Mouse (Mus musculus): ENCODE data around the gene Slfn14.
"Not testable (repeated sequence)": the region's sequence is repeated elsewhere in the genome, so short reads cannot be mapped to it uniquely, and the experiment has no call there.

Slfn14 gene

DNA sequence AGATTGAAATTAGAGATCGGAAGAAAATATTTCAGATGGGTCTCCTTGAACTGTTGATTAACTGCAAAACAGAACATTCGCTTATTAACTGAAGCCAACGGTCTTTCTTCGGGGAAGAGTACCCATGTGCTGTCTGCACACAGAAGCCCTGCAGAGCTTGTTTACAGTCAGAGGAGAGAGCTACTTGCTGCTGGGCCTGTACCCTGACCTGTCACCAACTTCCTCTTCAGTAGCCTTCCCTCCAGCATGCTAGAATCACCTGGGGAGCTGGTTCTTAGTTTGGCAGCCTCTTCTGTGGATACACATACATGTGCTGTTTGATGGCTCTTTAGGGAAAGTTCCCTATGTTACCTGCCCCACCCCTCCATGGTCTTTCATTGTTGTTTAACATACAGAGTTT is 899 bp downstream of the Slfn14 start:
- DNase-seq (ENCODE audit: extremely low read depth, low read depth, low spot score), result no peak

DNA sequence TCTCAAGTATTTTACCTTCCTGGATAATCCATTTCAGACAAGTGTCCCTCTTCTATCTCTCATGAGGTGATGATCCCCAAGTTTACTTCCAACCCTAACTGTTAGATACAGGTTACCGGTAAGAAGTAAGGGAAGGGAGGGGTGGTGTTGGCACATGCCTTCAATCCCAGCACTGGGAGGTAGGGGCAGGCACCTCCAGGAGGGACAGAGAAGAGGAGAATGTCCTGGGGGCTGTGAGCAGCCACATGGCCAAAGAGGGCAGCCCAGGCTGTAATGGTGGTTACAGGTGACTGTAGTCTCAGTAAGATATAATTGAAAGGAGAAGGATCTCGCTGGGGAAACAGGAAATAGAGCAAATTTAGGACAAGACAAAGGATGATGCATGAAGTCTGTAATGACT is 4.4 kb downstream of the Slfn14 start:
- no peak for DNase-seq (ENCODE audit: extremely low read depth, low read depth, low spot score)

DNA sequence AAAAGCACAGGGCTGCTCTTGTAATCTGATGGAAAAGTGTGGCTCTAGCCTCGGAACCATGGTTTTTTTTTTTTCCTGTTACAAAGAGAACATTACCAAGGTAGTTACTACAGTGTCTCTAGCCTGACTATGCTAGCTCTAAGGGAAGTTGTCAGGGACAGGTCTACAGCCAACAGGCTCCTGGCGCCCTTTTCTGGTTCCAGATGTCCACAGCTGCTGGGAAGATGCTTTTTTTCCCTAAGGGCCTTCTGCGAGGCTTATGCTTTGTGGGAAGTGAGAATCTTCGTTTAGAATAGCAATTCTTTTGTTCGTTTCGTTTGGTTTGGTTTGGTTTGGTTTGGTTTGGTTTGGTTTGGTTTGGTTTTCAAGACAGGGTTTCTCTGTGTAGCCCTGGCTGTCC is 6.8 kb downstream of the Slfn14 start:
- no peak for DNase-seq (ENCODE audit: extremely low read depth, low read depth, low spot score)

DNA sequence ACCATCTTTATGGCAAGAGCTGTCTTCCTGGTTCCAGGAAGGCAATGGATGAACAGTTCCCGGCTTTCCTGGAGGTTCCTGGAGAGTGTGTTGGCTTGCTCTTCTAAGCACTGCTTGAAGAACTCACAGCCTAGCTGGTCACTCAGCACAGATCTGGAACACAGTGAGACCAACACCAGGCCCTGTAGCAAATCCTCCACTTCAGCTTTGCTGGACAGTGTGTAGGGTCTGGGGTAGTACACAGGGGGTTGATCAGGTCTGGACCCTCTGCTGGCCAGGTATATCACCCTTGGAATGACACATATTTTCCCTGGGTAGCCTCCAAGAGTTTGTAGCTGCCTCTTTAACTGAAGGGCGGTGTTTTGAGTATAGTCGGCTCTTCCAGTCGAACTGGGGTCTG is 7.5 kb downstream of the Slfn14 start:
- no peak for DNase-seq (ENCODE audit: extremely low read depth, low read depth, low spot score)

DNA sequence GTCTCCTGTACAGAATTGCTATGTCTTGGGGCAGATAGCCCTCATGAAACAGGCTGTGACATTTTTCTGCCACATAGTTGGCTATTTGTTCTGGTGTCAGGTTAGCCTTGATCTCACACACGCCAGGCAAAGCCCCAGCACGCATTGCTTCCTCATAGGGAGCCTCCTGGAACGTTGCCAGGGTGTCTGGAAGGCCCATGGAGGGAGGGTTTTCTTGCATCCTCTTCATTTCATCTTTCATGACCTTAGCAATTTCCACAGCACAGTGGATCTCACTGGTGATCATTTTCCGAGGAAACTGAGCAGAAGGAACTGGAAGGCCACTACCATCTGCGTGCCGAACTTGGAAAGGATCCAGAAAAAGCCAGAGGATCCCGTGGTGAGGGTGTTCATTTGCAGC is 10.3 kb downstream of the Slfn14 start:
- no peak for DNase-seq (ENCODE audit: extremely low read depth, low read depth, low spot score)

DNA sequence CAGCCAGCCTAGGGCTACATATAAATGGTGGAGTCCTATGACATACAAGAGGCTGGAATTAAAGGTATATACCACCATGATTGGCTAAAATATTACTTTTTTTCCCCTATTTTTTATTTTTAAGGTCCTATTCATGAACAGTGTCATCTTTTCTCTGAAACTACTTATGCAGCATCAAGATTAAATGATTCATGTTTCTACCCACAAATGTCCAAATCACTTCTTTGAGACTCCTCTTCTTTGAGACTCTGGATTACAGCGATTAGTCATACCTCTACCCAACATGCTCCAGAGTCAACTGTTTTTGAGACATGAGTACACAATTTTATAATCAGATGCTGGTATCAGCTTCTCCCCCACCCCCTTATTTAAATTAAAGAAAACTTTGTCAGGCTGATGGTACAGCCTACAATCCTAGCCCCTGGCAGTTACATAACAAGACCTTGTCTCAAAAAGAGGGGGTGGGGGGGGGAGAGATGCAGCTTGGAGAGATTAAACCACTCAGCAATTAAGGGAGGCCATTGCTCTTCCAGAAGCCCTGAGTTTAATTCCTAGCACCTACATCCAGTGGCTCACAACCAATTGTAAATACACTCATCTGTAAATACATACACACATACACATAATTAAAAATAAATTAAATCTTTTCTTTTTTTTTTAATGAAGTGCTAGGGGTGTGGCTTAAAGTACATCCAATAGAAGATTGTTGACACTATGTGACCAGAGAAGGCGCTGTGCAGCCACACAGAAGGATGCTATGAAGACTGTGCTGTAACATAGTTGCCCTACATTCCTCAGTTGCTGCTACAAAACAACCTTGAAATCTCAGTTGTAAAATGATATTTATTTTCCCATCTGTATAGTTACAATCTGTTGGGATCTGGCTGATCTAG is 14.3 kb downstream of the Slfn14 start:
- DNase-seq (ENCODE audit: extremely low read depth, low read depth, low spot score), result no peak

DNA sequence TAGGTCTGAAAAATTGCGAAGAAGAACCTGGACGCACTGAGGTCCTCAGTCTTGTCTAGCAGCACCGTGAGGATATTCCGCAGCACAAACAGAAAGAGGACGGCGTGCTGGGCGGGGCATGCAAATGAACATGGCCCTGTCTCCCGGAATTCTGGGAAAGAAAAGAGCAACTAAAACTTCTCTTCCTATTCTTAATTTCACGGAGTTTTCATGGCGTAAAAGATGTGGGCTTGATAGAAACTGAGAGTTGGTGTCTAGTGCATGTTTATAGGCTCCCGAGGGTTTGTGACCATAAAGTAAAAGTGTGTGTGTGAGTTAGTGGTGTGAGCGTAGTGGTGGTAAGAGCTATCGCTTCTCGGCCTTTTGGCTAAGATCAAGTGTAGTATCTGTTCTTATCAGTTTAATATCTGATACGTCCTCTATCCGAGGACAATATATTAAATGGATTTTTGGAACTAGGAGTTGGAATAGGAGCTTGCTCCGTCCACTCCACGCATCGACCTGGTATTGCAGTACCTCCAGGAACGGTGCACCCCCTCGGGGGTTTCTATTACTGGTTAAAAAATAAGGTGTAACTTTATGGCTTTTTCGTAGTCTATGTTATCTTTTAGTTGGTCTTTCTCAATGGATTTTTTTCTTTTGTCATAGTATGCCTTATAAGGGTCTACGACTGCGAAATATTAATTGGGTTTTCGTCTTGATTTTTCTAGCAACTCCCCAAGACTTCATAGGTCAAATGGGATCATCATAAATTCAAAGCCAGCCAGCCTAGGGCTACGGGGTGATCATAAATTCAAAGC is 15.2 kb downstream of the Slfn14 start:
- peak; percentile 31 for DNase-seq (ENCODE audit: extremely low read depth, low read depth, low spot score)

DNA sequence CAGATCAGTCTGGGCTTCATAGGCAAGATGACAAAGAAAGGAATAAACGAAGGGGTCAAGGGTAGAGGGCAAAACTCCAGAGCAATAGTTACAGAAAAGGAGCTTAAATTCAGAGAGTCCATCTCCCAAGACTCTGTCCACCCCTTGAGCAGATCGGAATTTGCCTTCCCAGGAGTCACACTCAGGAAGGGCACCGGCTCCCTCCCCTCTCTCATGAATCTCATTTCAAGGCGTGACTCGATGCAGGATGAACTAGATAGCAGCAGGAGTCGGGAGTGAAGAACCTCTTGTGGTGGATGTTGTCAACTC is 15.7 kb downstream of the Slfn14 start:
- DNase-seq (ENCODE audit: extremely low read depth, low read depth, low spot score), result no peak

DNA sequence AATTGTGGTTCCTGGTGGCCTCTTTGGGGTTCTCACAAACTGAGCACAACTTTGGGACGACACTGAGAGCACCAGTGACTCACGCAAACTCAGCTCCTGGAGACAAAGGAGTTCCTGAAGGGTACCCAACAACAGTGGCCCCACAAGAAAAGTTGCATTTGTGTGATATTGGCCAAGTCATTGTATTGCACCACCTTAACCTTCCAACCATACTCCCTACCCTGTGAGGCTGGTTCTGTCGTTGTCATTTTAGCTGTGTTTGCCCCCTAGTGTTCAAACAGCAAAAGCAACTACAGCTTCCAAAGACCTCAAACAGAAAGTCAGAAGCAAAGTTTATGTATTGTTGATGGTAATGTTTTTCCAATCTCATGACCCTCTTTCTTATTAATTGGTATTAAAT is 23.4 kb downstream of the Slfn14 start:
- no peak for DNase-seq (ENCODE audit: extremely low read depth, low read depth, low spot score)

DNA sequence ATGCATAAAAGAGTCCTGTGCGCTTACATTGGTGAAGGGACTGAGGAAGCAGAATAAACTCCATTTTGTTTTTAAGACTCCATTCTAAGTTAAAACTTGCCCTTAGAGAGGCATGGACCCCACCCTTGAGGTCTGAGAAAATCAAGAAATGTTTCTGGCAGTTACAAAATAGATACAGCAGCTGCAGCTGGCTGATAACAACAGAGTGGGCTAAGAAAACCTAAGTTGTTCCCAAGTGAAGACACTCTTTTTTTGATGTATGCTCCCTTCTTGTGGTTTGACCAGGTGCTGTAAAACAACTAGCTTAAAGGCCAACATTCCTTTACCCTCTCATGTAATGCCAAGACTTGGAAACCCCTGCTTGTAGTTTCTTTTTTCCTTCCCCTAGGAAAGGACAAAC is 23.9 kb downstream of the Slfn14 start:
- no peak for DNase-seq (ENCODE audit: extremely low read depth, low read depth, low spot score)

DNA sequence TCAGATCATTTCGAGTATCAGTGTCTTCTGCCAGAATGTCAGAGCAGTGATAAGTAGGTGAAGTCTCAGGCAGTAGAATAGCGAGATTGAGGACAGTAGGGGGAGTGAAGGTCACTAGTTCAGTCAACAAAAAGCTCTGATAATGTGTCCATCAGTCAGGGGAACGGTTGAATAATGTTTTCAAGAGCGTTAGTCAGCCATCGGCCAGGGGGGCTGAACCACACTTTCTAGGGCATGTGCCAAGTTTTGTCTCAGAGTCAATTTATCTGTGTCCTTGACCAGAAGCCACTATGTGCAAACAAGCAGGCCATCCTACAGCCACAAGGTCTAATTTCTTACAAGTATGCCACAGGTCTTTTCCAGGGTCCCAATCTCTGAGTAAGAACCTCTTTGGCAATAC is 29.3 kb downstream of the Slfn14 start:
- not testable (repeated sequence) for DNase-seq (ENCODE audit: extremely low read depth, low read depth, low spot score)

DNA sequence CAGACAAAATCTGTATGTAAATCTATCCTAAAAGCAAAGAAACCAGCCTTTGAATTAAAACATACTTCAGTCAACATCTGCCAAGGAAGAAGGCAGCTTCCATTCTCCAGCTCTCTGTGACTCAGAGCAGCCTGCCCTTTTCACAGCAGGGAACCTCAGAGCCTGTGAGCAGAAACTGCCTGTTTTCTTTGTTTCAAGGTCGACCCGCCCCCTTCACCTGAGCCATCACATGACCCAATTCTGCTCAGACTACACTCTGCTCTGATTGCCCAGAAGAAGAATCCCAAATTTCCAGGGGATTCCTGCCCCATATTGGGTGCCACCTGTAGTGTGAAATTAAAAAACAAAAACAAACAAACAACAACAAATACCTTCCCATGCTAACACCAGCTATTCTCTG is 46.7 kb downstream of the Slfn14 start:
- DNase-seq (ENCODE audit: extremely low read depth, low read depth, low spot score), result no peak

DNA sequence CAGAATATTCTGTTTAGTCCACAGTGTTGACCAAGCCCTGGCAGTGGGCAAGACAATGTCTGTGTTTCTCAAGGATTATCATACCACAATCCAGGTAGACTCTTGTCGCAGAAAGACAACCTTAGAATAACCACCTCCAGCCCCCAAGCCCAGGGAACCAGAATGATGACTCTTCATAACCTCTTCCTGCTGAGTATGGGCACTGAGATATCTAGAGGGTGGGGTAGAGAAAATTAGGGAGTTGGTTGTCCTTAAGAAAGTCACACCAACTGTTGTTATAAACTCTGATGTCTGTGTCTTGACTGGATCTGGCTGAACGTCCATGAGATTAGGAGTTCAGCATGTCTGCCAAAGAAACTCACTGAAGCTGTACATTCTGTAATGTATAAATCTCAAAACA is 48.1 kb downstream of the Slfn14 start:
- no peak for DNase-seq (ENCODE audit: extremely low read depth, low read depth, low spot score)

DNA sequence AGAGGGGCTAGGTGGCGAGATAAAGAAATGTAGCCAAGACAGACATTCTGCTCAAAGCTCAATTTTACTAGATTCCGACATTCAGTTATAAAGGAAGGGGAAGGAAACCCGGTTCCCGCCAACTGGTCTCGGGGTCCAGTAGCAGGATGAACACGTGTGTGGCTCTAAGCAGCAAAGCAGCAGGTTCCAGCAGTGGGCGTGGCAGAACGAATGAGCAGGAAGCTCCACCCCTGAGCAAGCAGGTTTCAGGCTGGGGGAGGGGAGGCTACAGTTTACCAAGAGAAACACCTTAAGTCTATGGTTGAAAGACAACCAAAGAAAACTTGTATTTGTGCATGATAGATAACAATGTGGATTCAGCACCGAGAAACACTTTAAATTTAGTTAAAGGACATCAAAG is 49.1 kb downstream of the Slfn14 start:
- not testable (repeated sequence) for DNase-seq (ENCODE audit: extremely low read depth, low read depth, low spot score)

DNA sequence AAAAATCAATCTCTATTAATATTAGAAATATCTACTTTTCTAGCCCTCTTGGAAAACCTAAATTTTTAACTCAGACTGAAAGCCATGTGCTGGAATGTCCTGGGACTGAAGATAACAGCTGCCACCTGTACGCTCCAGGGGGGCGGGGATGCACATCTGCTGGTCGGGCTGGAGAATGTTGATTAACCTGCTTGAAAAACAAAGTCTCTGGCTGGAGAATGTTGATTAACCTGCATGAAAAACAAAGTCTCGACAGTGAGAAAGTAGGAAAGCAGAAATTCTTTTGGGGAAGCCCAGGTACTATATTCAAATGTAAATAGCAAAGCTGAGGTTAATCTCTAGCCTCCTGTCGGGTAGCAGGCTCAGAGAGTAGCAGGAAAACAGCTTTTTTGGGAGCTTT is 52.9 kb downstream of the Slfn14 start:
- DNase-seq (ENCODE audit: extremely low read depth, low read depth, low spot score), result not testable (repeated sequence)

DNA sequence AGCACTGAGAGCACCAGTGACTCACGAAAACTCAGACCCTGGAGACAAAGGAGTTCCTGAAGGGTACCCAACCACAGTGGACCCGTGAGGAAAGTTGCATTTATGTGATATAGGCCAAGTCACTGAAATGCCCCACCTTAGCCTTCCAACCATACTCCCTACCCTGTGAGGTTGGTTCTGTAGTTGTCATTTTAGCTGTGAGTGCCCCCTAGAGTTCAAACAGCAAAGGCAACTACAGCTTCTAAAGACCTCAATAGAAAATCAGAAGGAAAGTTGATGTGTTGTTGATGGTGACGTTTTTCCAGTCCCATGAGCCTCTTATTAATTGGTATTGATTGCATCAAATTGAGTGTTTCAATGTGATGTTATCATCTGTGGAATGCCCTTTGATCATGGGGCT is 55.6 kb downstream of the Slfn14 start:
- DNase-seq (ENCODE audit: extremely low read depth, low read depth, low spot score), result no peak

DNA sequence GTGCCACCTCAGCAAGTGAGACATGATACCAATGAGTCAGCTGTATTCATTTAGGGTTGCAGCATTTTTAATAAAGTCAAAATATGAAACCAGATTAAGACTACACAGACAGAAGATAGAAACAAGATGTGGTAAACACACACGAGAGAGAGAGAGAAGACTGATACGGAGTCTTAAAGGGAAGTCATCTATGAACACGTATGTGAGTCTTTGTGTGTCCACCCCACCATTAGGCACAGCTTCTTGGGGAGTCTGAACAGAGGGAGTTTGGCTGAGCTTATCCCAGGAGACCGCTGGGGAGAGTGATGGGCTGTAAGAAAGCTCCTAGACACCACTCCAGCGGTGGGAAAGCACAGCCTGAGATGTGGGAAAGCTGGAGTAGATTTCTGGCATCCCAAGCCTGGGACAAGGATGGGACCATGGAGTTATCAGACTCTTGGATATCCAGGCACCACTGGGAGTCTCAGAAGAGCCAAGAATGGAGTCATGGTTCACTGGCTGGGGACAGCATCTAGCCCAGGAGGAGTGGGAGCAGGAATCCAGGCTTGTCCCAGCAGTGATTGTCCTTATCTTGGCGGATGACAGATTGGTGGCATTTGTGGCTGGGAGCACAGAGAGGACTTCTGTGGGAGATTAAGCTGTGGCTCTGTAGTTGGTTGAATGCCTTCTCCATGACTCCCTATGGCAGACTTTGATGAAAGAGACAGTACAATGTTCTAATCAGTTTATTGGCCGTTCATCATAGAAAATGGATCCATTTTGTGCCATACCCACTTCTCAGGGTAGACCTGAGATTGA is 58.4 kb downstream of the Slfn14 start:
- DNase-seq (ENCODE audit: extremely low read depth, low read depth, low spot score), result no peak

DNA sequence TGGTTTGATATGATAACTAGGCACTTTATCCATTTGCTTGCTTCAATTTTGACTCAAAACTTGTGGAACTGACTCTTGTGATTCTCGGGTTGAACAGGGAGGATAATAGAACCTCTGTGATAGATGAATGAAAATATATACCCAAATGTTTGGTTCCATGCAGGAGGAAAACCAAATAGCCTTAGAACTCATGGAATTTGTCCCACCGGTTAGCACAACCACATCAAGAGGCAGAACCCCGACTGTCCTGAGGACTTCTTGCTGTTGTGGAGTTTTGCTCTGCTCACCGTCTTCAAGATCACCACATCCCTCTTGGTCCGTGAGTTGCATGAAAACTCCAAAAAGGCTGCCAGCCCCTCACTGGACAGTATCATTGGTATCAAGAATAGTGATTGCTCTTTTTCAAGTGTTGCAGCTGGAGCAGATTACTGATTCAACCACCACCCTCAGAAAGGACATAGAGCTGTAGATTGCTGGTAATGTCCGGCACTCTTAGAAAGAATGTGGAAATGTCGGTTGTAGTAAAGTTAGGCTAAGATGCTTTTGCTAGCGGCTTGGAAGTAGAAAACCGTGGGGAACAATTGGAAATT is 61.1 kb downstream of the Slfn14 start:
- DNase-seq (ENCODE audit: extremely low read depth, low read depth, low spot score), result no peak
